Mouse (Mus musculus) ES-Bruce4 (cell line): Measurements from ENCODE around the gene Cacna2d1. TPM values are rescaled to one million over a fixed set of nuclear protein-coding genes. Genes with fewer than 3 reads are reported as not detected.

Experiments
- H3K27ac ChIP-seq: 2 replicates; pipeline ENCODE4 v1.5.1; 2012; ENCODE audit warnings: low read length, inconsistent platforms; ENCODE audit not compliant: insufficient read depth
- H3K27me3 ChIP-seq: 2 replicates; pipeline ENCODE4 v1.6.1; 2012; ENCODE audit warnings: mild to moderate bottlenecking, low read length, inconsistent platforms; ENCODE audit not compliant: control insufficient read depth, poor library complexity, insufficient read depth, severe bottlenecking
- H3K36me3 ChIP-seq: 2 replicates; pipeline ENCODE4 v1.6.1; 2012; ENCODE audit warnings: inconsistent platforms, mild to moderate bottlenecking, low read length, moderate library complexity; ENCODE audit not compliant: control insufficient read depth, poor library complexity, insufficient read depth, severe bottlenecking
- H3K4me1 ChIP-seq: one replicate; pipeline ENCODE4 v1.8.1; 2011; ENCODE audit warnings: low read length; ENCODE audit not compliant: control insufficient read depth, insufficient read depth
- H3K4me3 ChIP-seq: 2 replicates; pipeline ENCODE4 v1.5.1; 2011; ENCODE audit warnings: low read depth, mild to moderate bottlenecking, low read length
- H3K9ac ChIP-seq: 2 replicates; pipeline ENCODE4 v1.6.1; 2012; ENCODE audit warnings: low read depth, mild to moderate bottlenecking, inconsistent platforms; ENCODE audit not compliant: poor library complexity, severe bottlenecking
- H3K9me3 ChIP-seq: replicated peaks from 2 replicates; pipeline ENCODE4 v1.6.1; 2012; ENCODE audit warnings: mild to moderate bottlenecking, low read length, inconsistent platforms; ENCODE audit not compliant: control insufficient read depth, poor library complexity, insufficient read depth, severe bottlenecking
- CTCF ChIP-seq: IDR thresholded peaks from one replicate; pipeline ENCODE4 v1.8.1; 2011; ENCODE audit warnings: low read depth, low read length
- EP300 ChIP-seq: IDR thresholded peaks from 2 replicates; pipeline ENCODE4 v1.6.1; 2011; ENCODE audit warnings: low read depth, low read length; ENCODE audit not compliant: insufficient read depth
- POLR2A ChIP-seq: IDR thresholded peaks from one replicate; pipeline ENCODE4 v1.8.1; 2011; ENCODE audit warnings: low read length; ENCODE audit not compliant: insufficient read depth
- polyA plus RNA-seq: library from polyadenylated mRNA; stranded (reverse); fragments of >200 nt; gene quantifications from 2 replicates; pipeline ENCODE4 v1.2.4, GENCODE M21; 2011; ENCODE audit warnings: low read depth; ENCODE audit not compliant: missing spikeins, insufficient read depth, insufficient read length

Gene Cacna2d1
- polyA plus RNA-seq, 1 experiment = 8.0 TPM

DNA sequence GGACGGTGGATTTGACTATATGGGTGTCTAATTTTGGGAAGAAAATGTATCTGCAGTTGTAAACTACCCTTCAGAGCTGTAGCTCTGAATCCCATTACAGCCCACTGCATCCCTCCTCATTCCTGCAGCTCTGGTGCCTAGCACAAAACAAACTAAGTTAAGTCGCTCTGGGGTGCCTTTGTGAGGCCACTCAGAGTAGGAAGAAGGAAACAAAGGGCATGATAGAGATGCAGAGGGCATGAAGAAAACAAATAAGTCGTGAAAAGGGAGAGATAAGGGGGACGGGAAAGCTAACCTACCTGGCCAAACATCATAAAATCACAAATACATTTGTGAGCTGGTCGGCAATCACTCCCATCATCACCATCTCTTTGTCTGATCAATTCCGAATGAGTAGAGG lies 1.5 kb upstream of the Cacna2d1 start:
- H3K36me3 ChIP-seq = no peaks in the 10 kb centered on the region
- no peaks in the 10 kb centered on the region for H3K9me3 ChIP-seq
- TF ChIP-seq CTCF (no peak), EP300 (no peak), POLR2A (no peak)
- no peak overlapping the region for H3K4me3 ChIP-seq
- no peak overlapping the region for H3K27ac ChIP-seq
- no peak overlapping the region for H3K9ac ChIP-seq
- no peaks in the 10 kb centered on the region for H3K4me1 ChIP-seq
- H3K27me3 ChIP-seq = peaks cover 4% of the 10 kb centered on the region

- no peak overlapping the region for H3K27ac ChIP-seq
- H3K4me3 ChIP-seq = peak overlapping the region; percentile 68
- no peaks in the 10 kb centered on the region for H3K9me3 ChIP-seq
- no peak for TF ChIP-seq POLR2A
- TF ChIP-seq EP300 = no peak
- no peak for TF ChIP-seq CTCF
- H3K4me1 ChIP-seq = no peaks in the 10 kb centered on the region
- peaks cover 4% of the 10 kb centered on the region for H3K27me3 ChIP-seq
- no peaks in the 10 kb centered on the region for H3K36me3 ChIP-seq
- H3K9ac ChIP-seq = peak overlapping the region; percentile 93
These were observed 713 bp upstream of the Cacna2d1 start for GRCm38 (mm10) chr5:15933581-15934375.

- Histone ChIP-seq H3K27ac (no peak overlapping the region), H3K36me3 (no peaks in the 10 kb centered on the region), H3K9ac (peak overlapping the region; percentile 93), H3K4me1 (no peaks in the 10 kb centered on the region), H3K27me3 (peaks cover 4% of the 10 kb centered on the region), H3K9me3 (no peaks in the 10 kb centered on the region), H3K4me3 (peak overlapping the region; percentile 90)
- TF ChIP-seq EP300 (no peak), CTCF (no peak), POLR2A (no peak)
These were observed 790 bp downstream of the Cacna2d1 start for GRCm38 (mm10) chr5:15935234-15935728.

GRCm38 (mm10) chr5:15935831-15936710 lies 1.6 kb downstream of the Cacna2d1 start:
- Histone ChIP-seq H3K9me3 (no peaks in the 10 kb centered on the region), H3K9ac (no peak overlapping the region), H3K36me3 (no peaks in the 10 kb centered on the region), H3K27me3 (peaks cover 4% of the 10 kb centered on the region), H3K4me3 (no peak overlapping the region), H3K27ac (no peak overlapping the region), H3K4me1 (no peaks in the 10 kb centered on the region)
- no peak for TF ChIP-seq EP300
- TF ChIP-seq POLR2A = no peak
- no peak for TF ChIP-seq CTCF

- Histone ChIP-seq H3K27ac (no peak overlapping the region), H3K4me3 (no peak overlapping the region), H3K4me1 (no peaks in the 10 kb centered on the region), H3K27me3 (no peaks in the 10 kb centered on the region; the same call in 1 of the 2 replicates), H3K9me3 (no peaks in the 10 kb centered on the region), H3K36me3 (no peaks in the 10 kb centered on the region), H3K9ac (no peak overlapping the region)
- TF ChIP-seq POLR2A (no peak), CTCF (no peak), EP300 (no peak)
These were observed 6.8 kb downstream of the Cacna2d1 start for GRCm38 (mm10) chr5:15941191-15941725.
